In genomic region chr6:102438353-102438752, GRCm38 (mm10) we compare ENCODE assay signal across 27 mouse cellular contexts.
"Had no signal": no experiment of that assay in that cellular context is flagged by ENCODE, and none has a peak within 500 bp of the region (broad histone marks: within the 10 kb centered on the region; RNA-seq: fewer than 3 reads in every experiment).

No protein-coding gene starts in this region.

- ATAC-seq: hindbrain, postnatal 0 days; intestine, embryonic 16.5 days; liver, postnatal 0 days had no signal

- H3K4me2 ChIP-seq: heart, embryonic 11.5 days; heart, embryonic 13.5 days; heart, embryonic 15.5 days; hindbrain, embryonic 13.5 days; hindbrain, embryonic 15.5 days; kidney, embryonic 15.5 days; limb, embryonic 12.5 days; liver, embryonic 11.5 days; liver, embryonic 13.5 days; liver, embryonic 15.5 days had no signal

- DNase-seq: gastrocnemius, postnatal 14 days; gastrocnemius, postnatal 36 days; heart, adult 11 months; heart, adult 2 months; heart, postnatal 14 days; heart, postnatal 36 days; kidney, adult 11 months; kidney, adult 2 months; kidney, adult 9 months; kidney, postnatal 14 days; kidney, postnatal 36 days; liver; liver, embryonic 13.5 days; liver, postnatal 0 days had no signal

- H3K27ac ChIP-seq: heart, adult 2 months; heart, embryonic 13.5 days; heart, embryonic 15.5 days; hindbrain, embryonic 13.5 days; hindbrain, embryonic 15.5 days; hindbrain, postnatal 0 days; kidney, embryonic 15.5 days; kidney, postnatal 0 days; limb, embryonic 10.5 days; limb, embryonic 12.5 days; liver, embryonic 13.5 days; liver, embryonic 15.5 days had no signal

- H3K36me3 ChIP-seq: heart, embryonic 13.5 days; heart, embryonic 15.5 days; hindbrain, embryonic 13.5 days; hindbrain, embryonic 15.5 days; kidney, embryonic 15.5 days; limb, embryonic 10.5 days; limb, embryonic 12.5 days; liver, embryonic 13.5 days; liver, embryonic 15.5 days had no signal

- H3K27me3 ChIP-seq: heart, embryonic 13.5 days; heart, embryonic 15.5 days; hindbrain, embryonic 13.5 days; hindbrain, embryonic 15.5 days; kidney, embryonic 15.5 days; limb, embryonic 12.5 days; liver, embryonic 13.5 days; liver, embryonic 15.5 days had no signal

- H3K4me3 ChIP-seq: heart, adult 2 months; heart, embryonic 13.5 days; heart, embryonic 15.5 days; hindbrain, embryonic 13.5 days; hindbrain, embryonic 15.5 days; kidney, embryonic 15.5 days; limb, embryonic 10.5 days; limb, embryonic 12.5 days; liver, embryonic 13.5 days; liver, embryonic 15.5 days had no signal

- H3K9me3 ChIP-seq: heart, embryonic 13.5 days; heart, embryonic 15.5 days; hindbrain, embryonic 13.5 days; hindbrain, embryonic 15.5 days; kidney, embryonic 15.5 days; limb, embryonic 10.5 days; limb, embryonic 12.5 days; liver, embryonic 13.5 days; liver, embryonic 15.5 days had no signal

- H3K9ac ChIP-seq: heart, embryonic 13.5 days; heart, embryonic 15.5 days; hindbrain, embryonic 13.5 days; hindbrain, embryonic 15.5 days; kidney, embryonic 15.5 days; limb, embryonic 12.5 days; liver, embryonic 13.5 days; liver, embryonic 15.5 days; liver, postnatal 0 days had no signal

- H3K4me1 ChIP-seq: heart, embryonic 13.5 days; heart, embryonic 15.5 days; hindbrain, embryonic 13.5 days; hindbrain, embryonic 15.5 days; kidney, embryonic 15.5 days; limb, embryonic 10.5 days; limb, embryonic 12.5 days; liver, embryonic 13.5 days; liver, embryonic 15.5 days had no signal
